Mouse (Mus musculus) ES-CJ7 (cell line): Measurements from ENCODE around the gene Tmem151a.
A peak's percentile ranks its signal among the peaks of the same experiment; 100 is the strongest.

Experiments
- DNase-seq: peaks from one replicate; pipeline ENCODE4 v3.0.0; 2011; ENCODE audit warnings: low read depth, low spot score

The Tmem151a gene

GRCm38 (mm10) chr19:5068570-5069234, 16.6 kb downstream of the Tmem151a start:
- DNase-seq, result no peak

- no peak for DNase-seq
Measured at GRCm38 (mm10) chr19:5067867-5068569, 17.3 kb downstream of the Tmem151a start, which contains the start of gene Cd248. Cd248 (plus strand) TSS chr19:5068078.

- peak; percentile 34 for DNase-seq
Measured at GRCm38 (mm10) chr19:5067040-5067799, 18.1 kb downstream of the Tmem151a start.

GRCm38 (mm10) chr19:5065104-5065503, 20.2 kb downstream of the Tmem151a start:
- no peak for DNase-seq

- no peak for DNase-seq
Measured at GRCm38 (mm10) chr19:5062446-5062845, 22.9 kb downstream of the Tmem151a start.

- DNase-seq, result no peak
Measured at GRCm38 (mm10) chr19:5062041-5062440, 23.3 kb downstream of the Tmem151a start.

GRCm38 (mm10) chr19:5060365-5061330, 24.7 kb downstream of the Tmem151a start:
- DNase-seq, result peak; percentile 82

GRCm38 (mm10) chr19:5058801-5059771, 26.2 kb downstream of the Tmem151a start:
- peak; percentile 89 for DNase-seq

GRCm38 (mm10) chr19:5057876-5058775, 27.2 kb downstream of the Tmem151a start:
- DNase-seq, result peak; percentile 96

- peak; percentile 70 for DNase-seq
Measured at GRCm38 (mm10) chr19:5056251-5056650, 29.1 kb downstream of the Tmem151a start.

- peak; percentile 74 for DNase-seq
Measured at GRCm38 (mm10) chr19:5053909-5054308, 31.4 kb downstream of the Tmem151a start.

- no peak for DNase-seq
Measured at GRCm38 (mm10) chr19:5052853-5053252, 32.5 kb downstream of the Tmem151a start.

- no peak for DNase-seq
Measured at GRCm38 (mm10) chr19:5052166-5052822, 33.0 kb downstream of the Tmem151a start.

GRCm38 (mm10) chr19:5051515-5051914, 33.8 kb downstream of the Tmem151a start:
- no peak for DNase-seq

GRCm38 (mm10) chr19:5051031-5051430, 34.3 kb downstream of the Tmem151a start:
- no peak for DNase-seq

- peak; percentile 89 for DNase-seq
Measured at GRCm38 (mm10) chr19:5050047-5050905, 35.1 kb downstream of the Tmem151a start, which contains the start of gene Rin1. Rin1 (plus strand) TSS chr19:5050481.

- DNase-seq, result no peak
Measured at GRCm38 (mm10) chr19:5049325-5049724, 36.0 kb downstream of the Tmem151a start.
